ENCODE assay signal across 1 mouse cellular context in the genomic region with DNA sequence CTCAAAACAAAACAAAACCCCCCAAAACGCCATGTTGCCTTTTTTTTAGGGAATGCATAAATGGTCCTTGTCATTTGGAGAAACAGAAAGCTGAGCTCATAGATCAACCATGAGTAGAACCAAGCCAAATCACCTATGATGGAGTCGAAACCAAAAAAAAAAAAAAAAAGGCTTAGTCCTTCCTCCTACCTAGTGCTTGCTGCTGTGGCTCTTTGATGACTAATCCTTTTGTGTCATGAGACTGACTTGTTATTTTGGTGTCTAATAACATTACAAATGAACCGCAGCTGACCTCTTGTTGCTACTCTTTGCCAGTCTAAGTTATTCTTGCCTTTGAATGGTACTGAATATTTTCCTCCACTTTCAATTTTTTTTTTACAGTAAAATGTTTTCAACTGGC.
A peak's percentile ranks its signal among the peaks of the same experiment; 100 is the strongest.
TF ChIP-seq lines count a peak whose summit lies in the region.

No protein-coding gene starts in this region.

TF ChIP-seq in CH12.LX, 34 proteins besides CTCF, POLR2A, EP300 and RAD21 (continued from another document):
- TF ChIP-seq MYC (IDR thresholded peaks at IDR 0.05; ENCODE audit: low read depth, low read length) = no peak
- TF ChIP-seq ELF1 (IDR thresholded peaks at IDR 0.05; ENCODE audit: low read depth, low read length) = no peak
- TF ChIP-seq CHD2 (IDR thresholded peaks at IDR 0.05; ENCODE audit: low read length) = no peak
- TF ChIP-seq NELFE (IDR thresholded peaks at IDR 0.05; ENCODE audit: low read depth, low read length) = no peak
- TF ChIP-seq GABPA (IDR thresholded peaks at IDR 0.05; ENCODE audit: insufficient replicate concordance, low read depth, low read length) = no peak
- 0 out of 2 replicates have a peak, but pooled peaks have one; percentile 25 for TF ChIP-seq HCFC1 (IDR thresholded peaks at IDR 0.05; ENCODE audit: low read depth, low read length)
- TF ChIP-seq IRF4 (IDR thresholded peaks at IDR 0.05; ENCODE audit: low read depth, low read length) = peak; percentile 83; the same call in 1 of the 2 replicates
- no peak for TF ChIP-seq POLR2AphosphoS2 (IDR thresholded peaks at IDR 0.05; ENCODE audit: low read depth, low read length)
- TF ChIP-seq ZNF384 (IDR thresholded peaks at IDR 0.05; ENCODE audit: low read depth, low read length) = peak; percentile 98
- TF ChIP-seq NRF1 (IDR thresholded peaks at IDR 0.05; ENCODE audit: low read depth, low read length) = no peak
- peak; percentile 93 for TF ChIP-seq ETS1 (conservative IDR thresholded peaks at IDR 0.05; ENCODE audit: low read depth, low read length)
- TF ChIP-seq MAFK (IDR thresholded peaks at IDR 0.05; ENCODE audit: insufficient replicate concordance, low read length) = peak; percentile 66; the same call in 1 of the 2 replicates
- no peak for TF ChIP-seq MAX (IDR thresholded peaks at IDR 0.05; ENCODE audit: low read length)
- TF ChIP-seq JUND (conservative IDR thresholded peaks at IDR 0.05; ENCODE audit: low read depth, low read length) = peak; percentile 84
- TF ChIP-seq TCF12 (IDR thresholded peaks at IDR 0.05; ENCODE audit: low read depth, low read length) = no peak; the same call in 1 of the 2 replicates
- no peak for TF ChIP-seq PAX5 (IDR thresholded peaks at IDR 0.05; ENCODE audit: low read length)
- TF ChIP-seq BHLHE40 (IDR thresholded peaks at IDR 0.05; ENCODE audit: low read depth, low read length) = peak; percentile 83
- TF ChIP-seq USF1 (IDR thresholded peaks at IDR 0.05; ENCODE audit: low read depth, low read length) = no peak
- no peak for TF ChIP-seq USF2 (conservative IDR thresholded peaks at IDR 0.05; ENCODE audit: low read depth, low read length)
- no peak for TF ChIP-seq SIN3A (IDR thresholded peaks at IDR 0.05; ENCODE audit: low read length)
- TF ChIP-seq MAZ (IDR thresholded peaks at IDR 0.05; ENCODE audit: low read depth, low read length) = no peak
- no peak for TF ChIP-seq CHD1 (IDR thresholded peaks at IDR 0.05; ENCODE audit: low read depth, low read length)
- no peak for TF ChIP-seq RCOR1 (conservative IDR thresholded peaks at IDR 0.05; ENCODE audit: low read depth, low read length)
- TF ChIP-seq JUN (IDR thresholded peaks at IDR 0.05; ENCODE audit: insufficient read depth, low read depth, low read length) = peak; percentile 73
- TF ChIP-seq ZKSCAN1 (IDR thresholded peaks at IDR 0.05; ENCODE audit: borderline replicate concordance, low read depth, low read length) = no peak
- TF ChIP-seq KAT2A (IDR thresholded peaks at IDR 0.05; ENCODE audit: insufficient replicate concordance, low read length) = no peak
- no peak for TF ChIP-seq ZC3H11A (IDR thresholded peaks at IDR 0.05; ENCODE audit: low read depth, low read length)
- no peak for TF ChIP-seq UBTF (IDR thresholded peaks at IDR 0.05; ENCODE audit: low read depth, low read length)
- TF ChIP-seq TBP (conservative IDR thresholded peaks at IDR 0.05; ENCODE audit: low read depth, low read length) = 0 out of 2 replicates have a peak, but pooled peaks have one; percentile 21
- peak; percentile 45; the same call in 1 of the 2 replicates for TF ChIP-seq MXI1 (IDR thresholded peaks at IDR 0.05; ENCODE audit: low read depth, low read length)
- TF ChIP-seq E2F4 (IDR thresholded peaks at IDR 0.05; ENCODE audit: insufficient replicate concordance, low read depth, low read length) = no peak
